Mouse (Mus musculus) MEL (cell line): ENCODE data around the gene Smim13. TPM values are rescaled to one million over a fixed set of nuclear protein-coding genes. Genes with fewer than 3 reads are reported as not detected.
A peak's percentile ranks its signal among the peaks of the same experiment; 100 is the strongest.

Source experiments
- DNase-seq: peaks from one replicate; pipeline ENCODE4 v3.0.0; 2011; ENCODE audit warnings: low read depth, low spot score
- H3K27ac ChIP-seq: 2 replicates; pipeline ENCODE4 v1.5.1; 2012; ENCODE audit warnings: low read depth, mild to moderate bottlenecking, control low read depth, low read length, moderate library complexity; ENCODE audit not compliant: control insufficient read depth
- H3K27me3 ChIP-seq, 2 experiments: fragments of 150-350 bp in 1 of 2; sonication (generic) in 1 of 2; 2 replicates each; pipeline ENCODE4 v1.6.1; 2012; ENCODE audit warnings: low read length in 2 of 2, mild to moderate bottlenecking in 2 of 2, improper control_type of control experiment in 1 of 2, moderate library complexity in 1 of 2; ENCODE audit not compliant: insufficient read depth in 2 of 2, control insufficient read depth in 1 of 2
- H3K36me3 ChIP-seq, 2 experiments: 2 replicates each; pipeline ENCODE4 v1.6.1; 2012 to 2014; ENCODE audit warnings: low read length in 2 of 2, improper control_type of control experiment in 1 of 2, inconsistent platforms in 1 of 2, mild to moderate bottlenecking in 1 of 2; ENCODE audit not compliant: insufficient read depth in 2 of 2, control insufficient read depth in 1 of 2
- H3K4me1 ChIP-seq, 2 experiments: fragments of 150-350 bp in 1 of 2; sonication (generic) in 1 of 2; 2 replicates each; pipeline ENCODE4 v1.6.1; 2012; ENCODE audit warnings: low read length in 2 of 2, improper control_type of control experiment in 1 of 2, mild to moderate bottlenecking in 1 of 2; ENCODE audit not compliant: insufficient read depth in 2 of 2, control insufficient read depth in 1 of 2
- H3K4me3 ChIP-seq, 2 experiments: fragments of 150-350 bp in 1 of 2; sonication (generic) in 1 of 2; 2 replicates each; pipeline ENCODE4 v1.5.1; 2012; ENCODE audit warnings: low read depth in 2 of 2, low read length in 2 of 2, mild to moderate bottlenecking in 2 of 2, moderate library complexity in 2 of 2, control low read depth in 1 of 2, improper control_type of control experiment in 1 of 2; ENCODE audit not compliant: control insufficient read depth in 1 of 2, insufficient read depth in 1 of 2
- H3K79me2 ChIP-seq: 2 replicates; pipeline ENCODE4 v1.6.1; 2012; ENCODE audit warnings: mild to moderate bottlenecking, low read length, moderate library complexity; ENCODE audit not compliant: control insufficient read depth, poor library complexity, insufficient read depth
- H3K9ac ChIP-seq: 2 replicates; pipeline ENCODE4 v1.6.1; 2012; ENCODE audit warnings: low read depth, mild to moderate bottlenecking, control low read depth, low read length, moderate library complexity; ENCODE audit not compliant: control insufficient read depth, poor library complexity, severe bottlenecking
- H3K9me3 ChIP-seq: fragments of 150-350 bp; sonication (generic); replicated peaks from 2 replicates; pipeline ENCODE4 v1.6.1; 2012; ENCODE audit warnings: mild to moderate bottlenecking, low read length, improper control_type of control experiment, moderate library complexity; ENCODE audit not compliant: insufficient read depth
- CHD1 ChIP-seq: IDR thresholded peaks from 2 replicates; pipeline ENCODE4 v1.6.1; 2012; ENCODE audit warnings: low read depth, mild to moderate bottlenecking, inconsistent platforms, low read length, improper control_type of control experiment
- CTCF ChIP-seq, 3 experiments: IDR thresholded peaks in 2 of 3; conservative IDR thresholded peaks in 1 of 3; 2 replicates each; pipeline ENCODE4 v1.5.1; 2011 to 2012; ENCODE audit warnings: low read length in 3 of 3, low read depth in 2 of 3, mild to moderate bottlenecking in 2 of 3, improper control_type of control experiment in 1 of 3, inconsistent platforms in 1 of 3, mixed read lengths in 1 of 3, moderate library complexity in 1 of 3; ENCODE audit not compliant: control insufficient read depth in 1 of 3, insufficient read depth in 1 of 3, poor library complexity in 1 of 3, severe bottlenecking in 1 of 3
- ELF1 ChIP-seq: IDR thresholded peaks from 2 replicates; pipeline ENCODE4 v1.6.1; 2014; ENCODE audit warnings: low read depth, mild to moderate bottlenecking, inconsistent platforms, low read length, improper control_type of control experiment, moderate library complexity
- EP300 ChIP-seq, 2 experiments: IDR thresholded peaks; 2 replicates each; pipeline ENCODE4 v1.6.1; 2011; ENCODE audit warnings: improper control_type of control experiment in 2 of 2, low read length in 2 of 2, low read depth in 1 of 2, mild to moderate bottlenecking in 1 of 2
- GABPA ChIP-seq: IDR thresholded peaks from 2 replicates; pipeline ENCODE4 v1.6.1; 2012; ENCODE audit warnings: low read depth, mild to moderate bottlenecking, inconsistent platforms, low read length, improper control_type of control experiment, moderate library complexity
- GATA1 ChIP-seq: IDR thresholded peaks from 2 replicates; pipeline ENCODE4 v1.6.1; 2011; ENCODE audit warnings: low read depth, low read length, improper control_type of control experiment
- HCFC1 ChIP-seq: IDR thresholded peaks from 2 replicates; pipeline ENCODE4 v1.6.1; 2012; ENCODE audit warnings: low read depth, mild to moderate bottlenecking, inconsistent platforms, low read length, improper control_type of control experiment, moderate library complexity
- JUND ChIP-seq: IDR thresholded peaks from 2 replicates; pipeline ENCODE4 v1.6.1; 2011; ENCODE audit warnings: low read depth, mild to moderate bottlenecking, improper control_type of control experiment, low read length
- KAT2A ChIP-seq: conservative IDR thresholded peaks from 2 replicates; pipeline ENCODE4 v1.6.1; 2012; ENCODE audit warnings: low read depth, low read length, improper control_type of control experiment, inconsistent platforms
- MAX ChIP-seq: IDR thresholded peaks from 2 replicates; pipeline ENCODE4 v1.6.1; 2011; ENCODE audit warnings: low read length, improper control_type of control experiment
- NELFE ChIP-seq: IDR thresholded peaks from 2 replicates; pipeline ENCODE4 v1.6.1; 2011; ENCODE audit warnings: low read depth, low read length, improper control_type of control experiment
- NRF1 ChIP-seq: IDR thresholded peaks from 2 replicates; pipeline ENCODE4 v1.6.1; 2014; ENCODE audit warnings: low read depth, mild to moderate bottlenecking, inconsistent platforms, low read length, improper control_type of control experiment, moderate library complexity; ENCODE audit not compliant: poor library complexity, insufficient read depth, severe bottlenecking
- POLR2A ChIP-seq, 2 experiments: IDR thresholded peaks; 2 replicates each; pipeline ENCODE4 v1.6.1; 2011 to 2012; ENCODE audit warnings: low read length in 2 of 2, mild to moderate bottlenecking in 2 of 2, control low read depth in 1 of 2, improper control_type of control experiment in 1 of 2, low read depth in 1 of 2, moderate library complexity in 1 of 2; ENCODE audit not compliant: control insufficient read depth in 1 of 2, insufficient read depth in 1 of 2, poor library complexity in 1 of 2
- POLR2AphosphoS2 ChIP-seq: IDR thresholded peaks from 2 replicates; pipeline ENCODE4 v1.6.1; 2011; ENCODE audit warnings: low read length, improper control_type of control experiment
- POLR2AphosphoS5 ChIP-seq: IDR thresholded peaks from 2 replicates; pipeline ENCODE4 v1.6.1; 2012; ENCODE audit warnings: low read depth, borderline replicate concordance, mild to moderate bottlenecking, inconsistent platforms, low read length, moderate library complexity, mixed read lengths
- RAD21 ChIP-seq: IDR thresholded peaks from 2 replicates; pipeline ENCODE4 v1.6.1; 2011; ENCODE audit warnings: mild to moderate bottlenecking, low read depth, low read length, improper control_type of control experiment
- RCOR1 ChIP-seq: IDR thresholded peaks from 2 replicates; pipeline ENCODE4 v1.6.1; 2012; ENCODE audit warnings: low read depth, mild to moderate bottlenecking, inconsistent platforms, low read length, improper control_type of control experiment
- SMC3 ChIP-seq: IDR thresholded peaks from 2 replicates; pipeline ENCODE4 v1.6.1; 2011; ENCODE audit warnings: low read depth, low read length, improper control_type of control experiment
- TAL1 ChIP-seq: IDR thresholded peaks from 2 replicates; pipeline ENCODE4 v1.6.1; 2012; ENCODE audit warnings: mild to moderate bottlenecking, inconsistent platforms, low read length, moderate library complexity, mixed read lengths
- TBP ChIP-seq: IDR thresholded peaks from 2 replicates; pipeline ENCODE4 v1.8.0; 2011; ENCODE audit warnings: low read depth, low read length, improper control_type of control experiment
- UBTF ChIP-seq: IDR thresholded peaks from 2 replicates; pipeline ENCODE4 v1.6.1; 2012; ENCODE audit warnings: low read depth, mild to moderate bottlenecking, inconsistent platforms, low read length, improper control_type of control experiment, moderate library complexity, borderline replicate concordance; ENCODE audit not compliant: insufficient read depth
- ZC3H11A ChIP-seq: IDR thresholded peaks from 2 replicates; pipeline ENCODE4 v1.6.1; 2012; ENCODE audit warnings: low read depth, mild to moderate bottlenecking, inconsistent platforms, low read length, improper control_type of control experiment
- ZNF384 ChIP-seq: IDR thresholded peaks from 2 replicates; pipeline ENCODE4 v1.6.1; 2012; ENCODE audit warnings: low read depth, mild to moderate bottlenecking, inconsistent platforms, low read length, improper control_type of control experiment
- polyA plus RNA-seq, 2 experiments: library from polyadenylated mRNA; stranded (reverse) in 1 of 2; unstranded in 1 of 2; fragments of >175 nt in 1 of 2; fragments of >200 nt in 1 of 2; gene quantifications; 2 replicates each; pipeline versions ENCODE4 v1.2.1 to v1.2.4; 2012; ENCODE audit warnings: low replicate concordance in 2 of 2, low read depth in 1 of 2; ENCODE audit not compliant: insufficient read length in 2 of 2, insufficient read depth in 1 of 2, missing spikeins in 1 of 2
- total RNA-seq: library from RNA; depleted of rRNA; stranded (reverse); fragments of 300-350 nt; gene quantifications from 2 replicates; pipeline ENCODE4 v1.2.3, GENCODE M21; 2012

Gene Smim13
- total and polyA plus RNA-seq, 3 experiments = 11.1 to 13.1 TPM; not detected in 1

DNA sequence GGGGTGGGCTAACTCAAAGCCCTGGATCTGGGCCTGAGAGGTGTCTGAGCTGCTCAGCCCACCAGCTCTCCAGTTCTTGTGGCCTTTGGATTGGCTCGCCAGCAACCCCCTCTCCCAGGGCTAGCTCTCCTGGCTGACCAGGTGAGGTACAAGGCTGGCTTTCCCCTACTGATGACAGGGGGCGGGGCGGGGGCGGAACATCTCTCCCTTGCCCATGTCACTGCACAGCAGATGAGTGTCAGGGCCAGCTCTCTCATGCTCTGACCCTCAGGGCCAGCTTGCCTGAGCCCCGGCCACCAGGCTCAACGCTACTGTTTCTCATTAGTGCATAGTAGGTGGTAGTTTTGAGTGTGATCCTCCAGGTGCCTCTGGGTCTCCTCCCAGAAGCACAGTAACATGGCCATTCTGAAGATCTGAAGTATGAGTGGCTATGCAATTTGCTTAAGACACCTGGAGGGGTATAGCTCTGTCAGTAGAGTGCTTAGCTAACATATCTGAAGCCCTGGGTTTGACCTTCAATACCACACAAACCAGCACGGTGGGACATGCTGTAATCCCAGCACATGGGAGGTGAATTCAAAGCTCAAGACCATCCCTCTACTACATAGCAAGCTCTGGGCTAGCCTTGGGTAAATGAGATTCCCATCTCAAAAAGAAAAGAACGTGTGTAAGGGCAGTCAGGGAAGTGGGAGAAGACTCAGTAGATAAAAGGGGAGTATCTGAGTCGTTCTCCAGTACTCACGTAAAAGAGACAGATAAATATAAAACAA, 11.4 kb upstream of the Smim13 start:
- TF ChIP-seq GABPA (no peak), SMC3 (no peak), UBTF (no peak), TAL1 (no peak), KAT2A (no peak), CHD1 (no peak), RAD21 (no peak), ZC3H11A (no peak), RCOR1 (no peak), MAX (no peak), CTCF (IDR thresholded peaks at IDR 0.05 in 2 of 3, conservative IDR thresholded peaks at IDR 0.05 in 1 of 3; ENCODE audit: control insufficient read depth in 1 of 3, insufficient read depth in 1 of 3, low read depth in 2 of 3, low read length in 3 of 3, poor library complexity in 1 of 3, severe bottlenecking in 1 of 3) (no peak), GATA1 (no peak), NELFE (no peak), JUND (no peak), TBP (no peak), POLR2AphosphoS2 (no peak), NRF1 (no peak), POLR2AphosphoS5 (no peak), ELF1 (no peak), HCFC1 (no peak)
- no peak for DNase-seq
- Histone ChIP-seq H3K9me3 (no peaks in the 10 kb centered on the region), H3K27me3 (no peaks in the 10 kb centered on the region), H3K4me1 (no peaks in the 10 kb centered on the region; a peak in 1 of 4 replicates), H3K36me3 (peaks cover 0 to 3% of the 10 kb centered on the region in 2 experiments; a peak in 2 of 4 replicates), H3K9ac (no peak overlapping the region), H3K27ac (no peak overlapping the region), H3K79me2 (no peaks in the 10 kb centered on the region), H3K4me3 (no peak overlapping the region)

DNA sequence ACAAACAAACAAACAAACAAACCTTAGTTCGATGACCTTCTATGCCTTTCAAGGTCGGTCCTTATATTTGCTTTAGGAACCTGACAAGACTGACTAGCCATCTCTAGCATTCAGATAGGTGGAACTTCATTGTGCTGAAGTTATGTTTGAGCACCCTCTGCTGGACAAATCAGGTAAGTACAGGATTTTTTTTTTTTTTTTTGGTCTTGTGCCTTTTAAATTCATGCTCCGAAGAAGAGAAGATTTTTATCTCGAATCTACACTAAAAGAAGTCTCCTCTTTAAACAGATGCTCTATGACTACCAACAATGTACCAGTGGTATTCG, 10.9 kb upstream of the Smim13 start:
- peaks cover 0 to 3% of the 10 kb centered on the region in 2 experiments; a peak in 2 of 4 replicates for H3K36me3 ChIP-seq
- peak; percentile 85 for DNase-seq
- no peak overlapping the region for H3K27ac ChIP-seq
- H3K9ac ChIP-seq = no peak overlapping the region
- H3K27me3 ChIP-seq = no peaks in the 10 kb centered on the region
- TF ChIP-seq EP300 (IDR thresholded peaks at IDR 0.05; ENCODE audit: low read depth in 1 of 2, low read length in 2 of 2) (no peak), ZC3H11A (peak; percentile 84), POLR2A (IDR thresholded peaks at IDR 0.05; ENCODE audit: control insufficient read depth in 1 of 2, insufficient read depth in 1 of 2, low read depth in 1 of 2, low read length in 2 of 2, poor library complexity in 1 of 2) (no peak), RAD21 (peak; percentile 93), SMC3 (peak; percentile 88), CTCF (IDR thresholded peaks at IDR 0.05 in 2 of 3, conservative IDR thresholded peaks at IDR 0.05 in 1 of 3; ENCODE audit: control insufficient read depth in 1 of 3, insufficient read depth in 1 of 3, low read depth in 2 of 3, low read length in 3 of 3, poor library complexity in 1 of 3, severe bottlenecking in 1 of 3) (peak; percentile 4 to 91 (median 61); a peak in 4 of 6 replicates), ZNF384 (peak; percentile 99), GATA1 (0 out of 2 replicates have a peak, but pooled peaks have one; percentile 22)
- H3K4me1 ChIP-seq = no peaks in the 10 kb centered on the region; a peak in 1 of 4 replicates
- no peaks in the 10 kb centered on the region for H3K9me3 ChIP-seq
- H3K4me3 ChIP-seq = no peak overlapping the region
- H3K79me2 ChIP-seq = no peaks in the 10 kb centered on the region
